Mouse (Mus musculus) C2C12 (cell line): ENCODE measurements at regions not wholly inside any gene's neighbourhood (a gene's known extent, or its start where the extent isn't known, plus 50 kb on each side); places are given as distances from the start of the nearest gene placed in this dataset.

Source experiments
- CTCF ChIP-seq: IDR thresholded peaks from one replicate; pipeline ENCODE4 v1.5.1; 2011; ENCODE audit not compliant: control insufficient read depth, insufficient read depth, insufficient read length
- MAX ChIP-seq: IDR thresholded peaks from one replicate; pipeline ENCODE4 v1.6.1; 2011; ENCODE audit warnings: mild to moderate bottlenecking, control low read depth
- MYOG ChIP-seq: IDR thresholded peaks from one replicate; pipeline ENCODE4 v1.6.1; 2011; ENCODE audit not compliant: control insufficient read depth, insufficient read length; ENCODE audit errors: extremely low read depth
- USF1 ChIP-seq: IDR thresholded peaks from one replicate; pipeline ENCODE4 v1.6.1; 2011; ENCODE audit warnings: low read depth, mild to moderate bottlenecking, control low read depth, moderate library complexity

GRCm38 (mm10) chr2:107221544-107221943 is 68.9 kb upstream of the Kcna4 start:
- TF ChIP-seq CTCF (no peak), MYOG (no peak), USF1 (no peak), MAX (no peak)
